Mouse (Mus musculus) liver, postnatal 0 days (tissue): ENCODE data around the gene Cep170b. TPM values are rescaled to one million over a fixed set of nuclear protein-coding genes. Genes with fewer than 3 reads are reported as not detected.

Experiments used
- ATAC-seq: fragments of 200-750 bp; cut with Nextera tagmentation; 2 replicates; pipeline ENCODE4 v1.8.0; 2017; ENCODE audit warnings: mild to moderate bottlenecking, moderate library complexity
- DNase-seq: peaks from one replicate; pipeline ENCODE4 v3.0.0-alpha.2; 2016
- H3K27ac ChIP-seq: fragments of 300-500 bp; sonication (generic); 2 replicates; pipeline ENCODE4 v1.5.1; 2014; ENCODE audit warnings: antibody characterized with exemption, moderate library complexity, mild to moderate bottlenecking, low read depth
- H3K27me3 ChIP-seq: fragments of 300-500 bp; sonication (generic); 2 replicates; pipeline ENCODE4 v1.6.1; 2014; ENCODE audit warnings: low read length, control low read depth, mixed read lengths; ENCODE audit not compliant: insufficient read depth
- H3K36me3 ChIP-seq: fragments of 300-500 bp; sonication (generic); replicated peaks from 2 replicates; pipeline ENCODE4 v1.6.1; 2014; ENCODE audit warnings: mild to moderate bottlenecking, control low read depth, low read length, moderate library complexity, mixed read lengths; ENCODE audit not compliant: insufficient read depth
- H3K4me1 ChIP-seq: fragments of 300-500 bp; sonication (generic); 2 replicates; pipeline ENCODE4 v1.6.1; 2014; ENCODE audit warnings: antibody characterized with exemption, mild to moderate bottlenecking, control low read depth; ENCODE audit not compliant: insufficient read depth
- H3K4me2 ChIP-seq: fragments of 300-500 bp; sonication (generic); 2 replicates; pipeline ENCODE4 v1.6.1; 2014; ENCODE audit warnings: low read depth, mild to moderate bottlenecking, low read length, moderate library complexity, mixed read lengths
- H3K4me3 ChIP-seq: fragments of 300-500 bp; sonication (generic); 2 replicates; pipeline ENCODE4 v1.5.1; 2014; ENCODE audit warnings: low read depth, low read length
- H3K9ac ChIP-seq: fragments of 300-500 bp; sonication (generic); replicated peaks from 2 replicates; pipeline ENCODE4 v1.6.1; 2014; ENCODE audit warnings: mild to moderate bottlenecking, moderate library complexity
- H3K9me3 ChIP-seq: fragments of 300-500 bp; sonication (generic); 2 replicates; pipeline ENCODE4 v1.6.1; 2016; ENCODE audit warnings: mild to moderate bottlenecking, control low read depth, low read length, mixed read lengths
- CTCF ChIP-seq: sonication (generic); IDR thresholded peaks from 2 replicates; pipeline ENCODE4 v1.5.1; 2016; ENCODE audit warnings: antibody characterized with exemption, low read depth
- EP300 ChIP-seq: IDR thresholded peaks from 2 replicates; pipeline ENCODE4 v1.6.1; 2016; ENCODE audit warnings: antibody characterized with exemption, low read depth, mild to moderate bottlenecking
- WGBS: fragments of 180-500 bp; shearing (Covaris S2); extraction: QIAGEN DNeasy Blood & Tissue Kit; methylation state at CpG from one replicate; pipeline ENCODE4 v1.1.7; 2014; ENCODE audit not compliant: insufficient replicate concordance; 5-methylcytosine and 5-hydroxymethylcytosine counted together
- polyA plus RNA-seq: library from polyadenylated mRNA; unstranded; fragments of >200 nt; fragmentation: Nextera tagmentation; extraction: Ambion mirVana; gene quantifications from 2 replicates; pipeline ENCODE4 v1.2.1, GENCODE M21; 2015

Cep170b gene
- polyA plus RNA-seq, 1 experiment from 2014 or later, result 4.0 TPM

DNA sequence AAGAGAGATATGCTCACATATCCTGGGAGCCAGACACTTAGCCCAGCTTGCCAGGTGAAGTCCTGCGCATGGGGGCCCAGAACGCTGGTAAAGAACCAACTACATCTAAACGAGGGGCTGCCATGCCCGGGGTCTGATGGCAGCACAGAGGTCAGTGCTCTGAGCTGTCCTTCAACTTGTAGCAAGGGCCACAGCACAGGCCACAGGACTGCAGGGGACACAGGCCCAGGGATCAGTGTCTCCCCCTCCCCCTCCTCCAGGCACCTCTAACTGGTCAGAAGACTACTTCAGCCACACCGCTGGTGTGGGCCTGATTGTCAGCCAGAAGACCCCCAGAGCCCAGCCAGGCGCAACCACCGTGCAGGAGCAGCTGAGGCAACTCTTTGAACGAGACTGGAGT lies 47.9 kb downstream of the Cep170b start:
- ATAC-seq, result no peak
- H3K9ac ChIP-seq, result no peak overlapping the region
- no peaks in the 10 kb centered on the region for H3K36me3 ChIP-seq
- peaks cover 4% of the 10 kb centered on the region; the same call in 1 of the 2 replicates for H3K4me1 ChIP-seq
- no peaks in the 10 kb centered on the region for H3K9me3 ChIP-seq
- no peak overlapping the region for H3K27ac ChIP-seq
- H3K27me3 ChIP-seq, result no peaks in the 10 kb centered on the region
- TF ChIP-seq CTCF, result no peak
- TF ChIP-seq EP300, result no peak
- no peak overlapping the region for H3K4me3 ChIP-seq
- no peak for DNase-seq
- H3K4me2 ChIP-seq, result no peak overlapping the region
- 82% methylated on average over 8 of the region's 8 CpGs for WGBS

- 71% methylated on average over 6 of the region's 6 CpGs for WGBS
Measured at GRCm38 (mm10) chr12:112769031-112769430, 48.8 kb downstream of the Cep170b start.

DNA sequence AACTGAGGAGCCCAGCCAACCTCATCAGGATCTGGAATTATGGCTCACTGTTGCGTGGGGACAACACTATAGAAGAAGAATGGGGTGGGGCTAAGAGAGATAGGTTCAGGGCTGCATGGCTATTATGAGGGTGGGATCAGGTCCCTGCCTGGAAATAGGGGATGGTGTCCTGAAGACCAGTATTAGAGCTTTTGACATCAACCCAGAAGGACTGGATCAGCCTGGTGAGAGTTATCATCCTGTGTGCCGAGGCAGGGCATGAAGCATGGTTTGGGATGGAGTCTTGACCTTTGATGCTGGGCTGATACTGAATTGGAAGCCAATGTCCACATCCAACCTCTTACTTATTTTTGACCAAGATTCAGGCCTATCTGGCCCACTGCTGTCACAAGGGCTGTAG lies 49.5 kb downstream of the Cep170b start:
- H3K4me3 ChIP-seq, result no peak overlapping the region
- TF ChIP-seq EP300 (no peak), CTCF (no peak)
- no peak for DNase-seq
- no peak for ATAC-seq
- no peak overlapping the region for H3K27ac ChIP-seq
- H3K9ac ChIP-seq, result no peak overlapping the region
- H3K27me3 ChIP-seq, result no peaks in the 10 kb centered on the region
- H3K4me1 ChIP-seq, result no peaks in the 10 kb centered on the region
- H3K9me3 ChIP-seq, result no peaks in the 10 kb centered on the region
- WGBS, result 82% methylated on average over 2 of the region's 2 CpGs
- no peaks in the 10 kb centered on the region for H3K36me3 ChIP-seq
- no peak overlapping the region for H3K4me2 ChIP-seq

More at GRCm38 (mm10) chr12:112769031-112769430, 48.8 kb downstream of the Cep170b start:
- TF ChIP-seq EP300 (no peak), CTCF (no peak)
- H3K36me3 ChIP-seq, result no peaks in the 10 kb centered on the region
- H3K27ac ChIP-seq, result no peak overlapping the region
- H3K9ac ChIP-seq, result no peak overlapping the region
- no peaks in the 10 kb centered on the region for H3K9me3 ChIP-seq
- no peaks in the 10 kb centered on the region for H3K27me3 ChIP-seq
- H3K4me3 ChIP-seq, result no peak overlapping the region
- H3K4me2 ChIP-seq, result no peak overlapping the region
- ATAC-seq, result no peak
- H3K4me1 ChIP-seq, result no peaks in the 10 kb centered on the region
- DNase-seq, result no peak

DNA sequence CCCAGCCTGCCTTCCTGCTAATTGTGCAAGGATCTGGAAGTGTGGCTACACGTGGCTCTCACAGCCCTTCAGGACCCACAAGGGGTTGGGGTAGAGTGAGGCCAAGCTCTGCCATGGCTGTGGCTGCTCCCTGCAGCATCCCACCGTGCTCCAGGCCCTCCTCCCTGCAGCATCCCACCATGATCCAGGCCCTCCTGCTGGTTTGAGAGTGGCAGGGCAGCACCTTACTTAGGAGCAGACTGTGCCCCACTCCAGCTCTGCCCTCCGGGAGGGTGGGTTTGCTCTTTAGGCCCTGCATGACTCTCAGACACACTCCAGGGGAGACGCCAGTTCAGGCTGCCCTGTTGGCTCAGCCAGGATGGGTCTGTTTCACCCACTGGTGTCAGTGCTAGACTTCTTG lies 50.1 kb downstream of the Cep170b start:
- DNase-seq (no peak), ATAC-seq (no peak)
- Histone ChIP-seq H3K9me3 (no peaks in the 10 kb centered on the region), H3K27ac (no peak overlapping the region), H3K4me2 (no peak overlapping the region), H3K9ac (no peak overlapping the region), H3K36me3 (no peaks in the 10 kb centered on the region), H3K4me1 (no peaks in the 10 kb centered on the region), H3K4me3 (no peak overlapping the region), H3K27me3 (no peaks in the 10 kb centered on the region)
- TF ChIP-seq EP300 (no peak), CTCF (no peak)
- WGBS, result 71% methylated on average over 4 of the region's 4 CpGs

GRCm38 (mm10) chr12:112772306-112772705 lies 52.1 kb downstream of the Cep170b start:
- ATAC-seq (no peak), DNase-seq (no peak)
- Histone ChIP-seq H3K27ac (no peak overlapping the region), H3K9me3 (no peaks in the 10 kb centered on the region), H3K4me1 (no peaks in the 10 kb centered on the region), H3K4me3 (no peak overlapping the region), H3K27me3 (no peaks in the 10 kb centered on the region), H3K9ac (no peak overlapping the region), H3K4me2 (no peak overlapping the region), H3K36me3 (no peaks in the 10 kb centered on the region)
- WGBS, result 82% methylated on average over 14 of the region's 14 CpGs
- TF ChIP-seq EP300 (no peak), CTCF (no peak)

- H3K4me1 ChIP-seq, result no peaks in the 10 kb centered on the region
- H3K9me3 ChIP-seq, result no peaks in the 10 kb centered on the region
- DNase-seq (no peak), ATAC-seq (no peak)
- H3K4me2 ChIP-seq, result no peak overlapping the region
- WGBS, result 52% methylated on average over 9 of the region's 9 CpGs
- H3K36me3 ChIP-seq, result no peaks in the 10 kb centered on the region
- TF ChIP-seq EP300 (no peak), CTCF (no peak)
- H3K27ac ChIP-seq, result no peak overlapping the region
- H3K27me3 ChIP-seq, result no peaks in the 10 kb centered on the region
- H3K4me3 ChIP-seq, result no peak overlapping the region
- no peak overlapping the region for H3K9ac ChIP-seq
Measured at GRCm38 (mm10) chr12:112773366-112773765, 53.1 kb downstream of the Cep170b start.

GRCm38 (mm10) chr12:112774026-112774425 lies 53.8 kb downstream of the Cep170b start:
- no peak for DNase-seq
- TF ChIP-seq CTCF, result no peak
- no peak for TF ChIP-seq EP300
- no peaks in the 10 kb centered on the region for H3K36me3 ChIP-seq
- H3K27me3 ChIP-seq, result no peaks in the 10 kb centered on the region
- H3K4me2 ChIP-seq, result no peak overlapping the region
- no peaks in the 10 kb centered on the region for H3K4me1 ChIP-seq
- 63% methylated on average over 6 of the region's 6 CpGs for WGBS
- no peaks in the 10 kb centered on the region for H3K9me3 ChIP-seq
- H3K9ac ChIP-seq, result no peak overlapping the region
- no peak for ATAC-seq
- no peak overlapping the region for H3K27ac ChIP-seq
- no peak overlapping the region for H3K4me3 ChIP-seq
